Mouse (Mus musculus) MEL-GATA-1-ER (cell line): ENCODE measurements at regions not wholly inside any gene's neighbourhood (a gene's known extent, or its start where the extent isn't known, plus 50 kb on each side); places are given as distances from the start of the nearest gene placed in this dataset.
"Not testable (repeated sequence)": the region's sequence is repeated elsewhere in the genome, so short reads cannot be mapped to it uniquely, and the experiment has no call there.

ENCODE experiments used
- DNase-seq: peaks from one replicate; pipeline ENCODE4 v3.0.0-alpha.2; 2012; ENCODE audit warnings: low read depth; ENCODE audit errors: extremely low read depth

DNA sequence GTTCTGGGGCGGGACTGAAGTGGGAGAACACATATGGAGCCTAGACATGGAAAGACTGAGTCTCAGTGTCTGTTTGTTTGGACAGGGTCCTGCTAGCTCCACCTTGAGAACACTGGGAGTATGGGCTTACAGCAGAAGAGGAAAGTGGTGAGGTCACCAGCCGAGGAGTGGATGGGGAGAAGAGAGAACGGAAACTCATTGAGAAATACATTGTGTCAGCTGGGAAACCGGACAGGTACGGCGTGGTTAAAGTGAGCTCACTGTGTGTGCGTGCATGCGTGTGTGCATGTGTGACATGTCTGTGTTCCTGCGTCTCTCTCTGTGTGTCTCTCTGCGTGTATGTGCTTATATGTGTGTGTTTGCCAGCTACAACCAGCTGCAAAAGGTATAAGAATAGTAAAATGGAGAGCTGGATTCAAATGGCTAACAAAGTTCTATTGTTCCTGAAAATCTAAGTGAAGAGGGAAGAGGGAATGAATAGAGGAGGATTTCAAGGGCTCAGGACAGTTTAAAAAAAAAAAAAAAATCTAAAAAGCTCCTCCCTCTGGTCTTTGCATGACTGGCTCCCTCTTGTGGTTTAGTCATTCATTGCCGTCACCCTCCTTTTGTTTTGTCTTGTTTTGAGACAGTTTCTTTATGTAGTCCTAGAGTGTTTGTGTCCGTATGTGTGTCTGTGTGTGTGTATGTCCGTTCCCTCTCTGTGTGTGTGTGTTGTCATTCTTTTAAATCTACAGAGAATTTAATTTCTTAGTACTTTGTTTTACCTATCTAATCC lies 52.0 kb upstream of the Ak4 start:
- no peak for DNase-seq

GRCm38 (mm10) chr4:101365299-101365698 lies 53.8 kb upstream of the Ak4 start:
- no peak for DNase-seq

DNA sequence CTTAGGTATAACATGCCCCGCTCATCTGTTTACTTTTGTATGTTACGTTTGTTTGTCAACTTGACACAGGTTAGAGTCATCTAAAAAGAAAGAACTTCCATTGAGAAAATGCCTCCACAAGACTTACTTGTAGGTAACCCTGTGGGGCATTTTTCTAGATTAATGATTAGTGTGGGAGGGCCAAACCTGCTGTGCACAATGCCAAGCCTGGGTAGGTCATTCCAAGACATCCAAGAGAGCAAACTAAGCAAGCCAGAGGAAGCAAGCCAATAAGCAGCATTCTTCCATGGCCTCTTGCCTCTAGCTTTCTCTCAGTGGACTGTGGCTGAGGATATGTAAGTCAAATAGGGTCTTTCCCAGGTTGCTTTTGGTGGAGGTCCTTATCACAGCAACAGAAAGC lies 54.4 kb upstream of the Ak4 start:
- DNase-seq, result no peak

- DNase-seq, result not testable (repeated sequence)
Measured at GRCm38 (mm10) chr4:101363231-101363630, 55.8 kb upstream of the Ak4 start.

DNA sequence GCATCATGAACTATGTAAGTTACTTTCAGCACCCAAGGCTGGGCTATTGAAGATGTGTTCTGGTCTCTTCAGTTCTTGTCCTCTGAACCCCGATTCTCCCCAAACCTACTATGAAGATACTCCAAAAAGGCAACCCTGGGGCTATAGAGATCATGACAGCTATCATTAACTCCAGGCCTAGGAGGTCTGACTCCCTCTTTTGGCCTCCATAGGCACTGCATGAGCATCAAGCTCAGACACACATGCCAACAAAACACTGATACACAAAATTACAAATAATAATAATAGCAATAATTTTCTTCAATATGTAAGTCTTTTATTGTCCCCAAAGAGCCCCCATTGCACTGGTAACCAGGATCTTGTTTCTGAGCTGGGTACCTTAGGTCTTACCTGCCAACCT lies 57.3 kb upstream of the Ak4 start:
- DNase-seq, result no peak

GRCm38 (mm10) chr4:101360296-101360695 lies 58.8 kb upstream of the Ak4 start:
- DNase-seq, result no peak

- peak; percentile 78 for DNase-seq
Measured at GRCm38 (mm10) chr4:101359119-101359518, 60.0 kb upstream of the Ak4 start.

- DNase-seq, result no peak
Measured at GRCm38 (mm10) chr4:101358525-101358924, 60.6 kb upstream of the Ak4 start.

DNA sequence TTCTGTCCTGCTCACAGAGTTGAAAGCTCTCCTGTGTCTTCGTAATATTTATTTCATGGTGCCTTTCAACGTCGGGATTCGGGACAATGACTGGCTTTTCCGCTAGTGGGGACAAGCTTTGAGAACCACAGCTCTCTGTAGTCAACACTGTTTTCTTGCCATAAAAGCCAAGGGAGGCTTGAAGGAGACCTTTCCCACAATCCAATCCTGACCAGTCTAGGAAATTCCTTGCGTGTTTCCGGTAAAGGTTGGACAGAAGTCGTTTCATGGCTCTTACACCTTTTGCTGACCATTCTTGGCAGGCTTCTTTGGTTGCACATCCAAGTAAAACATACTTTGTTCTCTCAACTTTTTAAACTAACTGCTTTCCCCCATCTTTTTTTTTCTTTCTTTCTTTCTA lies 61.2 kb upstream of the Ak4 start:
- no peak for DNase-seq

- peak; percentile 81 for DNase-seq
Measured at GRCm38 (mm10) chr4:101356954-101357891, 61.9 kb upstream of the Ak4 start.

- DNase-seq, result no peak
Measured at GRCm38 (mm10) chr4:101356093-101356953, 62.8 kb upstream of the Ak4 start.

- no peak for DNase-seq
Measured at GRCm38 (mm10) chr4:101355431-101356092, 63.5 kb upstream of the Ak4 start.

DNA sequence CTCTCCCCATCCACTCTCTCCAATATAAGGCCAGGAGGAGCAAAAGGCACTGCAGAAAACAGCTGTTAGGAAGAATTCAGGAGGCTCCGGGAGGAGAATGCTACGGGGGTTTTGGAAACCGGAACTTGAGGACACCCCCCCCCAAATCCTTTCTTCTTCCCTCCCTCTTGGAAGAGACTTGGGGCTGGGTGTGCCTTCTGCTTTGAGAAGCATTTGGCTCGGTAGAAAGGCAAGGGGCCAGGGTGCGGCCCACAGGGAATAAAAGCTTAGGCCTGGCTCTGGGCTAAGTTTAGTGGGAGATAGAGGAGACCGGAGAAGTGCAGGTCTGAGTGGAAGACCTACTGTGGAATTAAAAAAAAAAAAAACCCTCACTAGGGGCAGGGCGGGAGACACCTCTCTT lies 64.1 kb upstream of the Ak4 start:
- no peak for DNase-seq

GRCm38 (mm10) chr4:101354086-101354855 lies 64.8 kb upstream of the Ak4 start:
- DNase-seq, result no peak

GRCm38 (mm10) chr4:101352178-101352577 lies 66.9 kb upstream of the Ak4 start:
- no peak for DNase-seq

GRCm38 (mm10) chr4:101351716-101352115 lies 67.4 kb upstream of the Ak4 start:
- DNase-seq, result no peak

- no peak for DNase-seq
Measured at GRCm38 (mm10) chr4:101350656-101351055, 68.4 kb upstream of the Ak4 start.

DNA sequence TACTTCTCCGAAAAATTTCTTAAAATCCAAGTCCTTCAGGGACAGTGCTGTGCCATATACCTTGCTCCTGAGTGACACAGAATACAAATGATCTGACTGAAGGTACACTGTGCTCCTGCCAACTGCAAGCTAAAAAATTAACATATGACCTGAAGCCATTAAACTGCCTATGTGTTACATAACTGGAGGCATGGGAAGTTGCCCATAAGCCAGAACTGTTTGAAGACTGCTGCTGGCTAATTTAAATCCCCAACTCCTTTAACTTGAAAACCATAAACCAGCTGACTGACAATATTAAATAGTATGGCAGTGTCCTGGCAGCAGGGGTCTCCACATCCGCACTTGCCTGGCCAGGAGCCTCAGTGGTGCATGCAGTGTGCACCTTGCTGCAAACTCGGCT lies 68.9 kb upstream of the Ak4 start:
- no peak for DNase-seq

- DNase-seq, result no peak
Measured at GRCm38 (mm10) chr4:101349413-101349812, 69.7 kb upstream of the Ak4 start.

DNA sequence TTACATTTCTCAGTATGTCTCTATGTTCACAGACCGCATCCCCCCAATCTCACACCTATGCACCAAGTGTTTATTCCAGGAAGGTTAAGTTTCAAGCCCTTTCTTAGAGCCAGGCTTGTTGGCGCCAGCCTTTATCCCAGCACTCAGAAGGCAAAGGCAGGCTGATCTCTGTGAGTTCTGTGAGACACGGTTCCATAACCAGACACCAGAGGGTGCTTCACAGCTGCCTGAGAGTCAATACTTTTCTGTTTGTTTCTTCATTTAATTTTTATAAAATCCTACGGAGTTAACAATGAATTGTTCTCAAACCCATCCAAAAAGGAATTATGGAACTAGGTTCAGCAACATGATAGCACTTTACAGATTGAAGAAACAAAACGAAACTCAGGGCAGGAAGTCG lies 71.8 kb upstream of the Ak4 start:
- DNase-seq, result no peak
